Mouse (Mus musculus) retina, postnatal 1 day (tissue): ENCODE data around the gene Dnm3.

ENCODE experiments used
- DNase-seq: peaks from one replicate; pipeline ENCODE4 v3.0.0-alpha.2; 2012

Gene Dnm3

GRCm38 (mm10) chr1:162100961-162101830 is 376.6 kb downstream of the Dnm3 start:
- no peak for DNase-seq

DNA sequence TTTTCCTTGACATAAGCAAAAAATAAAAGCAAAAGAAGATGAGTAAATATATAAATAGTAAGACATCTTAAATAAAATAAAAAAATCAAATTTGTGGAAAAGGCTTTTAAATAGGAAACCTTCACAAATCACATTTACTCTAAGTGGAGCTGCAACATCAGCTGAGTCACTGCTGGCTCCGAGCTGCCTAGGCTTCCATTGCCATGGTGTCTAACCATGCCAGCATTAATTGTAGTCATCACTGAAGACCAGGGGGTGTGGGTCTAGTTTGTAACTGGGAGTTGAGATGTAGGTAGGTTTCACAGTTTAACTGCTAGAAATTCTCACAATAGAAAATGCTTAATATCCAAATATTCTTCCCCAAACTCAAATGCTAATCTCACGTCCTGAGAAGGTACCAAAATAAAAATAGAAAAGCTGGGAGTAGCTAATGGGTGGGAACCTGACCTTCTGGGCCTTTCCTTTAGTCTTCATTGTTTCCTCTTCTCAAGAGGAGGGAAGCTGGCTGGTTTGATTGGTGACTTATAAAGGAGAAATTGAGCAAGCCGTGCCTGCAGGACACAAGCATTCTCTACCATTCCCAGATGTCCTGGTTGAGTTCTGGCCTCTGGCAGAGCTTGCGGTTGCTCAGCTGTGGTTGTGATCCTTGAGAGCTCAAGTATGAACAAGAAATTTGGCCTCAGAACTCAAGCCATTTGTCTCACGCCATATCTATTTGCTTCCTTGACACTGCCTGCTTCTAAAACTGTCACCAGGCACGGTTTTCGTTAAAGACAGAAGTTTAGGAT is 377.6 kb downstream of the Dnm3 start:
- no peak for DNase-seq

DNA sequence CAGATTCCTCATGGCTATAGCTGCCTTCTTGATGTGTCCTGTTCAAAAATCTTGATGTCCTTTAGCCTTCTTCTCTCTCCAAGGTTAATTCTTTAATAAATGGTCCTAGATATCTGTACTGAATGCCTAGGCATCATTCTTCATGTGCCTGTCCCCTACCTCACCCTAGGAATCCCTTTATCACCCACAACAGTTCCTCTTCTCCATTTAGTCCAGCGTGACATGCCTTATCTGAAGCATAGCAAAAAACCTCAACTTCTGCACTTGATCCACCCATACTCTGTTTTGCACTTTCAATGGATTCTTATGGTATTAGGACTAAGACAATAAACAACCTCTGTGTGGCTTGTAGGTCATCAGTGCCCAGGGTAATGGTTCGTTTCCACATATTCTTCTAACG is 378.6 kb downstream of the Dnm3 start:
- no peak for DNase-seq

GRCm38 (mm10) chr1:162094523-162095272 is 383.1 kb downstream of the Dnm3 start:
- no peak for DNase-seq

DNA sequence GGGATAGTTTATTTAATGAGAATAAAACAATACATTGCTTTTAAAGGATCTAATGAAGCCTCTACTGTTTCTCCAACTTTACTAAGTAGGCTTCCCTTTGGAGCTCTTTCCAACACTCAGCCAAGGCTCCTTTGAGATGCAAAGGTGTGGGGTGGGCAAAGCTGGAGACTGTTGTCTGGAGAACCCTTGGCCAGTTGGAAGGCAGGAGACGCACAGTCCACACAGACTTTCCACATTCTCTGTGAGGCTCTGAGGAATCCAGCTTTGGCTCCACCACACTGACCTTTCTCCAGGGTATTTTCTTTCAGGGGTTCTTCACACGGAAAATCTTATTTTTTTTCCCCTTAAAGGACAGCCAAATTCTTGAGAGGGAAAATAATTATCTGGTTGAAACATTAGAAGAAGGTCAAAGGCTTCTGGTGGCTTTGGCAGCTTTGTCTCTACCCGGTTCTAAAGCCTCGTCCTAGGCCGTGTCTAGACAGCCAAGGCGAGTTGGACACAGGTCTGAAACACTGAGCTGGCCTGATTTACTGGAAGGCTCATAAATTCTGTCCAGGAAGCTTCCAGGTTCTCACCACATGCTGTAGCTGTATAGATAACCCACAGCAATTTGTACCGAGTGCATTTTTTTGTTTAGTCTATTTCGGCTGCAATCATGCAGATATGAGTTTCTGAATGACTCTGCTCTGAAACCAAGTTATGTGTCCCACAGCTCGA is 383.9 kb downstream of the Dnm3 start:
- DNase-seq = no peak

DNA sequence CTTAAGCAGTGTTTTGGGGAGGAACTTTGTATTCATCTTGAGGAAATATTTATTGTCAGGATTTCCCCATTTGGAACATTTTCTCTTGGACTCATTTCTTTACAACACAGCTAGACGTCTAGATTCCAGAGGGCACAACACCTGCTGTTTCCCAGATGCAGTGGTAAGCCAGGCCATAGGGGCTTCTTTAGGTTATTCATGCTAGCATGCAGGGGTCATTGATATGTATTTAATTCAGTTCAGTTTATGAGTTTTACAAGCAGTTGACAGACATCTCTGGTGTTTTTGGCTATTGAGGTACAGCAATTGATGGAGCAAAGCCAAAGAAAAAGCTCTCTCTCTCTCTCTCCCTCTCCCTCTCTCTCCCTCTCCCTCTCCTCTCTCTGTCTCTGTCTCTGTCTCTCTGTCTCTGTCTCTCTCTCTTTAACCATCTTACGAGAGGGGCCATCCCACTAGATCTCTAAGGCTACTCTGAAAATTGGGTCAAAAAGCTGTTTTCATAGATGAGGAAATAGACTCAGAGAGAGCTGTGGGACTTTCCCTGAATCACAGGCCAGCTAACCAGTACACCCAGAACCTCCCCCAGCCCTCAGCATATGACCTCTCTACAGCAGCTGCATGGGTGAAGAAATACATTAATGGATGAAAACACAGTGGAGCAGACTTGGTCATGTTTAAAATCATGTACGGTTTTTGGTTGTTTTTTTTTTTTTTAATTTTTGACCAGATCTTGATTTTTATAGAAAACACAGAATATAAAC is 384.8 kb downstream of the Dnm3 start:
- no peak for DNase-seq

- no peak for DNase-seq
Measured at GRCm38 (mm10) chr1:162092401-162092800, 385.4 kb downstream of the Dnm3 start.

GRCm38 (mm10) chr1:162083886-162084478 is 393.9 kb downstream of the Dnm3 start:
- DNase-seq = no peak

- DNase-seq = no peak
Measured at GRCm38 (mm10) chr1:162083354-162083753, 394.5 kb downstream of the Dnm3 start.

DNA sequence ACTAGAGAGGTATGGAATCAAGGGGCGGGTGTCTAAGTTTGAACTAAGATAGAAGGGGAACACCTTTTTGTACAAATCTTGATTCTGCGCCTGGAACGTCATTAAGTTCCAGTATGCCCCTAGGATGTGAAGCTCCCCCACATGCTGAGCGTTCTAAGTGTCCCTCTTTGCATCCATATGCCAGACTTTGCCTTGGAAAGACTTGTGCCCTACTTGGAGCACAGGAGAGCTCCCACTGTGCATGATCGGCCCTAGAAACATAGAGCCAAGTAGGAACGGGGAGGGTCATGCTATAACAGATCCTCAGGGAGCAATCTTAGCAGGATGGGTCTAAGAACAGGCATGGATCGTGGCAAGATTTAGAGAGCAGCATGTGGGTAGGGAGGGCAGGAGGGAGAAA is 395.1 kb downstream of the Dnm3 start:
- no peak for DNase-seq

DNA sequence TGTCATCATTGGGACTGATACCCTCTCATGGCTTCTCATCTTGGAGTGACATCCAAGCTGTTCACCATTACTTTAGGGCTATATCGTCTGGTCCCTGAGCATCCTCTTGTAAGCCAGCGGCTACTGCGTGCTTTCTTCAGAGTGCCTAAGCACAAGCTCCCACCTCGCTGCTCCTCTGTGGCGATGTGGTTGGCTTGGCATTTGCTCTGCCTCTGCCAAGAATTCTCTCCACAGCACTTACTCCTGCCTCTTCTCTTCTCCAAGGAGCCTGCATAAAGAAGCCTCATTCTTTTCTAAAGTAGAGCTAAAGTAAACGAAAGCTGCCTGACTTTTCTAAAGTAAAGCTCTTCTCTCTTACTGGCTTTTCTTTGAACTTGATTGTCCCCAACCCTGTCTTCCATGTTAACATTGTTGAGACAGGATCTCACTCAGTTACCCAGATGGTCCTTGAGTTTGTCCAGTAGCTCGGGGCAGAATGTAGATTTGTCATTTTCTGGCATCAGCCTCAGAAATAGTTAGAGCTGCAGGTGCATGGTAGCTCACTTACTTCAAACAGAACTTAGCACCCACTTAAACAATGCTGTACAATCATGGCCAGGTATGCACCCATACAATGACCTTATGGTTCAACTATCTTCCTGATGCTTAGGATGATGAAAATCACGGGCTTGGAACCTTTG is 396.0 kb downstream of the Dnm3 start:
- no peak for DNase-seq

DNA sequence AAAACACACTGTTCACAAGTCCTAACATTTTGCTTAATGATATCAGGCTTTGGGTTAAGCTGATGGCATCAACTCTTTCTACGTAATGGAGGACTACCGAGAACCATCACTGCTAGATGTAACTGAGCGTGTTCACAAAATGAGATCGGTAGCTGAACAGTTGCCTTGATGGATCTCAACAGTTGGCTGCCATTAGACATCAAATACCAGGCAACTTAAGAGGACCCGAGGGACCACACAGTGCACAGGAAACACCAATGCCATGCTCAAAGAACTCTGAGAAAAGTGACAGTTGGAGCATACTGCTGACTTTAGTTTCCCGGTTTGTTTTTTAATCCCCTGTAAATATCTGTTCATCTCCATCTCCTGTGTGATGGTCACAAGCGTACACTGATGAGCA is 397.8 kb downstream of the Dnm3 start:
- DNase-seq = no peak

DNA sequence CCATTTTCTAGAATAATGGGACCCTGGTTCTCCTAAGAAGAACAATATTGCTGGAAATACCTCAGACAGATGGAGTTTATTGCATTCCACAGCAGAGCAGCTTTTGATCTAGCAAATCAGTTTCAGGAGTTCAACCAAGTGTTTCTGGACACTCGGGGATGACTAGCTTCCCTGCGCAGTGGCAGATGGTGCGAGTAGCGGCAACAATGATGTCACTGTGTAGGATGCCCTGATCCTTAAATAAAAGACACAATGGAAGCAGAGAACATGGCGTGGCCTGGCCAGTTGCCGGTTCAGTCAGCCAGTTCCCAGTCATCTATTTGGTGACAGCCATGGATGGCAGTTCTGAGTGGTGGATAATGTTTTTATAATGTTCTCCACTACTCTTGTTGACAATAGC is 400.4 kb downstream of the Dnm3 start:
- no peak for DNase-seq

DNA sequence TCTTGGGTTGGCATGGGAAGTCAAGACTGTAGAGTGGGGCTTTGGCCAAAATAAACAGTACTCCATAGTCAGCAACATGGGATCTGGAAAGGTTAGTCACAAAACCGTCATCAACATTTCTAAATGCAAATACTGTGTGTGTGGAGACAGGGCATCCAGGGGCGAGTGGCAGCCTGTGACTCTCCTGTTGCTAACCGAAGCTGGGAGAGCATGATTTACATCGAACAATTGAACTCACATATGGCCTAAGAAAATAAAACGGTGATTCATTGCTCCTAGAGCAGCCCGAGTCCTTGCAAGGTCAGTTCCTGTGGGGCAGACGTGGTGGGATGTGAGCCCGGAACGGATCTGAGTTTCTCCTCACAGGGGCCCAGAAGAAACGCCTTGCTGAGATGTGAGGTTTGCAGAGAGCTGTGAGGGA is 401.2 kb downstream of the Dnm3 start:
- no peak for DNase-seq

DNA sequence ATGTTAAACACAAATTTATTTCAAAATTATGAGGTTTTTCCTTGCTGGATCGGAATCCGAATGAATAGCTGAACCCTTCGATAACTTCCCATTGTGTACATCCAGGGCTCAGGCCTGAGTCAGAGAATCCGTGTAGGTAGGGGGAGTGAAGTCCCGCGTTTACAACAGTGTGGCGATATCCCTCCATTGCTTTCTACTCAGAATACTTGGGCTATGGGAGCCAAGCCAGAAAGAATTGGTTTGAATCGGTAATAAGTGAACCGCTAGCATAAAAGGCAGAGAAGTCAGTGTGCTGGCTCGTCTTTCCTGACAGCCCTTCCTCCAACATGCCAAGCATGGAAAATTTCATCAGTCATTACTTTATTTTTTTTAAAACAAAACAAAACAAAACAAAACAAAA is 402.0 kb downstream of the Dnm3 start:
- no peak for DNase-seq

- no peak for DNase-seq
Measured at GRCm38 (mm10) chr1:162075416-162075815, 402.4 kb downstream of the Dnm3 start.

DNA sequence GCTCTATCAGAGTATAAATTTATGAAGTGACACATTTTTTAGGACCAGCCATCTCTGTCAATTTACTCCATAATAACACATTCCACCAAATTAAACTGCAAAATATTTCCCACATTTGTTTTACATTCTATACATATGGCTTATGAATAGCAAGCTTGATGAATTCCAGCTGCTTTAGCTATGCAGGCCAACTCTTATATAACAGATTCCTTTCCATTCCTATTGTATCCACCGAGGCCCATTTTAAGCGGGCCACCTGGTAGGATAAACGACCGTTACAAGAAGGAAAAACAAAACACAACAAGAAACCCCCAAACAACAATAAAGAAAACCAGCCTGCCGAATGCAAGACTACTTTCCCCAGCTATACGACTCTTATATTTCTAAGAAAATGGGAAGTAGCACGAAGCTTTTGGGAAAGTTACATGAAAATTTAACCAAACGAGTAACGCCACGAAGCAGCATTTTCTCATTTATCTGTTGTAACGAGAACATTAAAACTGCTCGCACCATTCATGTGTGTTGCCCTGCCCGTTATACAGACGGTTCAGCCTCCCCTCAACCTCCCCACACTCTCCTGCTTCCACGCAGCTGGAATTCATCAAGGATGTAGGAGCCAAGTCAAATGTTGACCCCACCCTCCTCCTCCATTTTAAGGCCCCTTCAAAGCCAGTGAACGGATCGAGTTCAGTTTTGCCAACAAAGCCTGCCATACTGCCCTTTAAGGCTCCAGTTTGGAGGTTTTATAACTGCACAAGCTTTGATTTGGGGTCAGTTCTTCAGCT is 403.0 kb downstream of the Dnm3 start:
- peak; percentile 16 for DNase-seq

DNA sequence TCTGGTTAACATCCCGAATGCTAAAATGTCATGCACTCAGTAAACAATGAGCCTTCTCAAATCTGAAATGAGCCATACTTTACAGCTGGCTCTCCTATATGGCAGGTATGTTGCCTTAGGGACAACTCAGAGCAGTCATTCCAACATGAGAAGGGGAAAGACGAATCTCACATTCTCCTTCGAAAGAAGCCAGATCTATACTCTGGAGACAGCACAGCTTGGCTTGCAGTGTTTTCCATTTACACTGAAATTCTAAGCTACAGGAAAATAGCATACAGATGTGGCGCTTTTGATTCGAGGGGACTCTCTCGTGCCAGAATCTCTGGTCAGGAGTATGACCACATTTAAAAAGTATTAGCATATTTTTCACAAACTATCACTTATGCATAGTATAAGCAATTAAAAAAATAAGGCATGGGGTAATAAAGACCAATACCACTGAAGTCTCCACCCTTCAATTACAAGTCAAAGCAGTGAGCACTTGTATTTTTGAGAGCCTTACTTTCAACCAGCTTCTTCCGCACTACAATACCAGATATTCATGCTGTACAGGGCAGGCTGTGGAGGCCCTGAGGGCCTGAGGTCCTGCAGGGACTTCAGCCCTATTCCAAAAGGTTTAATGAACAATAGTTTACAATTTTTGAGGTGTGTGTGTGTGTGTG is 404.8 kb downstream of the Dnm3 start:
- no peak for DNase-seq

- DNase-seq = no peak
Measured at GRCm38 (mm10) chr1:162053608-162054007, 424.2 kb downstream of the Dnm3 start.

- DNase-seq = peak; percentile 27
Measured at GRCm38 (mm10) chr1:162053186-162053585, 424.6 kb downstream of the Dnm3 start.
